ENCODE assay signal across 28 mouse cellular contexts in the genomic region with DNA sequence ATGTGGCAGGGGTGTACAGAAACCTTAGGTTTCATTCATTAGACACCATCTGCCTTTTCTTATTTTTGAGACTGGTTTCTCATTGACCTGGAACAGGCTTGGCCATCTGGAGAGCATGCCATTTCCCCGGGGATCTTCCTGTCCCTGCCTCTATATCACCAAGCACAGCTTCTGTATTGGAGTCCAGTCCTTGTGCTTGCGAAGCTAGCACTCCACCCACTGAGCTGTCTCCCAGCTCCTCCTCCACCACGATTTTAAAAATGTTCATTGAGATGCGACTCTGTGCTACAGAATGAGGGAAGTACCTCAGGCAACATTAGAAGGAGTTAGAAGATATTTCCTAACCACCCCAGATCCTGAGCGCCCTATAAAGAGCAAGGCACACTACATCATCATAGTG. TPM values are rescaled to one million over a fixed set of nuclear protein-coding genes. Genes with fewer than 3 reads are reported as not detected.
"Had no signal": no experiment of that assay in that cellular context is flagged by ENCODE, and none has a peak within 500 bp of the region (broad histone marks: within the 10 kb centered on the region; RNA-seq: fewer than 3 reads in every experiment).

No protein-coding gene starts in this region.

- H3K27me3 ChIP-seq: heart, embryonic 12.5 days; intestine, embryonic 15.5 days; limb, embryonic 13.5 days; liver, embryonic 13.5 days; liver, embryonic 15.5 days had no signal

- H3K4me2 ChIP-seq: heart, embryonic 12.5 days; hindbrain, embryonic 14.5 days; intestine, embryonic 15.5 days; limb, embryonic 13.5 days; liver, embryonic 11.5 days; liver, embryonic 13.5 days; liver, embryonic 15.5 days had no signal

- H3K36me3 ChIP-seq: heart, embryonic 10.5 days; heart, embryonic 12.5 days; hindbrain, embryonic 10.5 days; intestine, embryonic 15.5 days; limb, embryonic 13.5 days; liver, embryonic 13.5 days; liver, embryonic 15.5 days had no signal

- H3K4me3 ChIP-seq: gastrocnemius, adult 2 months; heart, embryonic 10.5 days; heart, embryonic 12.5 days; hindbrain, embryonic 10.5 days; intestine, embryonic 15.5 days; left cerebral cortex, adult 2 months; limb, embryonic 13.5 days; liver, embryonic 13.5 days; liver, embryonic 15.5 days had no signal

- DNase-seq: gastrocnemius, adult 2 months; gastrocnemius, postnatal 10 days; gastrocnemius, postnatal 25 days; heart, adult 18-20 months; heart, postnatal 10 days; heart, postnatal 4 days; kidney, adult 18-20 months; kidney, adult 8-10 months; kidney, postnatal 10 days; kidney, postnatal 25 days; kidney, postnatal 4 days; layer of hippocampus, adult 9-11 months; liver; liver, embryonic 13.5 days had no signal

- ATAC-seq: hindbrain, embryonic 16.5 days; inflammation-experienced regulatory T-cells, adult 6 months; intestine, embryonic 15.5 days; intestine, postnatal 0 days had no signal

- H3K9me3 ChIP-seq: heart, embryonic 10.5 days; heart, embryonic 12.5 days; hindbrain, embryonic 10.5 days; intestine, embryonic 15.5 days; limb, embryonic 13.5 days; liver, embryonic 13.5 days; liver, embryonic 15.5 days had no signal

- H3K9ac ChIP-seq: heart, embryonic 12.5 days; hindbrain, embryonic 14.5 days; intestine, embryonic 15.5 days; limb, embryonic 13.5 days; liver, embryonic 13.5 days; liver, embryonic 15.5 days had no signal

- H3K4me1 ChIP-seq: liver, embryonic 15.5 days had no signal

- H3K27ac ChIP-seq: gastrocnemius, adult 2 months; heart, embryonic 10.5 days; hindbrain, embryonic 10.5 days; hindbrain, embryonic 14.5 days; intestine, embryonic 15.5 days; left cerebral cortex, adult 2 months; limb, embryonic 13.5 days; liver, embryonic 13.5 days; liver, embryonic 15.5 days had no signal

RNA-seq across cellular contexts. Expression of a gene that starts 39.5 kb away (rescaled TPM):
- total RNA-seq: gastrocnemius, adult 2 months; gastrocnemius, postnatal 25 days; heart, postnatal 10 days; layer of hippocampus, postnatal 14 days; left cerebral cortex, adult 2 months had no signal
- polyA plus RNA-seq: heart, embryonic 14.5 days; hindbrain, embryonic 14.5 days had no signal
